In the genomic region with DNA sequence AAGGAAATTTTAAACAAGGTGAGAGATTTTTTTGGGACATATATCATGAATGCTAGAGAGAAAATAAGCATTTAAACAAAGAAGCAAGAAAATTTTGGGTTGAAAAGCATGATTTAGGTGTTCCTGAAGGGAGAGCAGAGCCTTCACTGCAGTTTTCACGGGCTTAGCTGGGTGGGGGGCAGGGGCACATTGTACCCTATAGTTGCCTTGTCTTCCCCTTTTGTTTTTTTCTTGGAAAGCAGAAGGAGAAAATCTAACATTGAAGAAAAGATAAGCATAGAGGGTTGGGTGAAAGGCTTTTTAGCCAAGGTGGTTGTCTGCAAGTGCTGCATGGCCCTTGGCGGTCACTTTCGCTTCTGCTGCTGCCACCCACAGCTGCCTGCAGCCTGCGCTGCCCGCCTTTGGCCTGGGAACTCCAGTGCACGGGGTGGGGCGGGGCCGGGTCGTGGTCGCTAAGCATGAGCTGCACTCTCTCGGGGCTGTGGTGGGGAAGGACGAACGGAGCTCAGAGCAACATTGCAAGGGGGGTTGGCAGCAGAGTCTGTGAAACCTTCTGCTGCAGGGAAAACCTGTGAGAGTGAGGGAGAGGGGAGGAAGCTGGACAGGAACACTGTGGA, we compare ENCODE assay signal across 7 mouse cellular contexts. TPM values are rescaled to one million over a fixed set of nuclear protein-coding genes. Genes with fewer than 3 reads are reported as not detected.
DNase-seq lines count a peak whose midpoint lies in the region; ATAC-seq and TF ChIP-seq lines count a peak whose summit lies in the region.

No protein-coding gene starts in this region.

- peaks cover under 1 to 19% of the 10 kb centered on the region in 2 experiments for H3K4me1 ChIP-seq in CH12.LX (ENCODE audit: control insufficient read depth in 1 of 2, insufficient read depth in 2 of 2)
- peaks cover 4% of the 10 kb centered on the region; the same call in 1 of the 2 replicates for H3K4me1 ChIP-seq in forebrain, embryonic 15.5 days
- H3K4me1 ChIP-seq in hindbrain, embryonic 16.5 days (ENCODE audit: control insufficient read depth, insufficient read depth, low read depth, low read length), result peaks cover 2% of the 10 kb centered on the region; the same call in 1 of the 2 replicates
- H3K4me1 ChIP-seq in liver, embryonic 13.5 days (replicated peaks), result peaks cover 15% of the 10 kb centered on the region
- no peaks in the 10 kb centered on the region for H3K4me1 ChIP-seq in stomach, postnatal 0 days (replicated peaks; ENCODE audit: control insufficient read depth, insufficient read depth)

- no peak for TF ChIP-seq CTCF in CH12.LX (conservative IDR thresholded peaks at IDR 0.05 in 1 of 2, IDR thresholded peaks at IDR 0.05 in 1 of 2; ENCODE audit: low read depth in 2 of 2, low read length in 2 of 2)
- peak; percentile 45 for TF ChIP-seq CTCF in stomach, postnatal 0 days (IDR thresholded peaks at IDR 0.05; ENCODE audit: low read depth)

- dilution Hi-C loops in CH12.LX (cut with MboI; ENCODE audit: extremely low pct_ligation_motif_present, extremely low pct_unique_long_range_greater_than_20kb, low sequenced_read_pairs), result no loop called here

- H3K9ac ChIP-seq in CH12.LX (ENCODE audit: insufficient read depth, low read depth), result no peak overlapping the region
- H3K9ac ChIP-seq in forebrain, embryonic 15.5 days (replicated peaks), result peak overlapping the region; percentile 43
- H3K9ac ChIP-seq in hindbrain, embryonic 16.5 days (ENCODE audit: low read depth, low read length), result peak overlapping the region; percentile 70
- H3K9ac ChIP-seq in liver, embryonic 13.5 days, result peak overlapping the region; percentile 65
- peak overlapping the region; percentile 41; the same call in 1 of the 2 replicates for H3K9ac ChIP-seq in stomach, postnatal 0 days (ENCODE audit: low read length)

- in situ Hi-C loops in CH12.LX (cut with MboI; ENCODE audit: low pct_ligation_motif_present, low pct_unique_long_range_greater_than_20kb, low sequenced_read_pairs), result no loop called here

- 0 out of 2 replicates have a peak, but pooled peaks have one; percentile 27 for TF ChIP-seq POLR2A in CH12.LX (IDR thresholded peaks at IDR 0.05; ENCODE audit: low read depth, low read length)
- no peak for TF ChIP-seq POLR2A in myocyte (IDR thresholded peaks at IDR 0.05; ENCODE audit: insufficient read length, low read depth)

- ATAC-seq in forebrain, embryonic 15.5 days (replicated peaks), result peak; percentile 94
- peak; percentile 94 for ATAC-seq in hindbrain, embryonic 16.5 days
- peak; percentile 90 for ATAC-seq in liver, embryonic 13.5 days (ENCODE audit: low read depth)
- peak; percentile 87 for ATAC-seq in stomach, postnatal 0 days (ENCODE audit: low FRiP score, low TSS enrichment)

- H3K36me3 ChIP-seq in CH12.LX (replicated peaks in 1 of 2; ENCODE audit: control insufficient read depth in 1 of 2, insufficient read depth in 1 of 2, low read length in 1 of 2) (no peaks in the 10 kb centered on the region), myocyte (ENCODE audit: control insufficient read depth, insufficient read depth) (no peaks in the 10 kb centered on the region)
- no peaks in the 10 kb centered on the region for H3K36me3 ChIP-seq in forebrain, embryonic 15.5 days
- no peaks in the 10 kb centered on the region for H3K36me3 ChIP-seq in hindbrain, embryonic 16.5 days (ENCODE audit: control insufficient read depth, insufficient read depth, low read length)
- no peaks in the 10 kb centered on the region for H3K36me3 ChIP-seq in liver, embryonic 13.5 days
- H3K36me3 ChIP-seq in stomach, postnatal 0 days (ENCODE audit: control insufficient read depth, insufficient read depth, low read length), result no peaks in the 10 kb centered on the region

- DNase-seq in CH12.LX (ENCODE audit: extremely low read depth), result peak; percentile 70
- DNase-seq in adrenal gland, adult 2 months, result peak; percentile 50
- peak; percentile 9 for DNase-seq in liver, embryonic 13.5 days
- peak; percentile 80 for DNase-seq in stomach, postnatal 0 days (ENCODE audit: low spot score)

- no peak overlapping the region for H3K27ac ChIP-seq in CH12.LX (ENCODE audit: insufficient read depth, low read depth)
- H3K27ac ChIP-seq in forebrain, embryonic 15.5 days (replicated peaks), result no peak overlapping the region
- H3K27ac ChIP-seq in hindbrain, embryonic 16.5 days (ENCODE audit: low read depth, low read length), result no peak overlapping the region
- H3K27ac ChIP-seq in liver, embryonic 13.5 days, result peak overlapping the region; percentile 6; the same call in 1 of the 2 replicates
- H3K27ac ChIP-seq in stomach, postnatal 0 days (replicated peaks), result no peak overlapping the region

- H3ac ChIP-seq in myocyte (ENCODE audit: control insufficient read depth, insufficient read length), result no peak overlapping the region

- H3K79me2 ChIP-seq in CH12.LX (replicated peaks; ENCODE audit: control insufficient read depth, extremely low read depth, insufficient read depth, poor library complexity, severe bottlenecking) (no peaks in the 10 kb centered on the region), myocyte (ENCODE audit: control insufficient read depth, insufficient read depth) (no peaks in the 10 kb centered on the region)

- H3K27me3 ChIP-seq in CH12.LX (replicated peaks) (no peaks in the 10 kb centered on the region), myocyte (ENCODE audit: control insufficient read depth, insufficient read depth, insufficient read length) (no peaks in the 10 kb centered on the region)
- no peaks in the 10 kb centered on the region for H3K27me3 ChIP-seq in forebrain, embryonic 15.5 days
- no peaks in the 10 kb centered on the region for H3K27me3 ChIP-seq in hindbrain, embryonic 16.5 days (replicated peaks; ENCODE audit: control insufficient read depth, insufficient read depth, low read length)
- no peaks in the 10 kb centered on the region for H3K27me3 ChIP-seq in liver, embryonic 13.5 days
- no peaks in the 10 kb centered on the region for H3K27me3 ChIP-seq in stomach, postnatal 0 days (ENCODE audit: control insufficient read depth, insufficient read depth, low read length)

- peak overlapping the region; percentile 14; the same call in 1 of the 2 replicates for H3K4me2 ChIP-seq in CH12.LX (ENCODE audit: insufficient read depth, low read depth, poor library complexity, severe bottlenecking)
- peak overlapping the region; percentile 55 for H3K4me2 ChIP-seq in forebrain, embryonic 15.5 days (replicated peaks)
- H3K4me2 ChIP-seq in hindbrain, embryonic 16.5 days (ENCODE audit: low read length), result peak overlapping the region; percentile 75
- peak overlapping the region; percentile 66 for H3K4me2 ChIP-seq in liver, embryonic 13.5 days
- peak overlapping the region; percentile 65 for H3K4me2 ChIP-seq in myocyte (ENCODE audit: low read depth)
- H3K4me2 ChIP-seq in stomach, postnatal 0 days (replicated peaks; ENCODE audit: low read depth), result peak overlapping the region; percentile 61

- 3% methylated on average over 13 of the region's 13 CpGs for WGBS in forebrain, embryonic 15.5 days
- 1% methylated on average over 13 of the region's 13 CpGs for WGBS in hindbrain, embryonic 16.5 days
- under 1% methylated on average over 13 of the region's 13 CpGs for WGBS in liver, embryonic 13.5 days (ENCODE audit: insufficient replicate concordance)
- whole genome bisulfite sequencing in stomach, postnatal 0 days, result 2% methylated on average over 13 of the region's 13 CpGs

- peak; percentile 40; the same call in 1 of the 2 replicates for TF ChIP-seq EP300 in CH12.LX (IDR thresholded peaks at IDR 0.05; ENCODE audit: low read length)
- TF ChIP-seq EP300 in stomach, postnatal 0 days (optimal IDR thresholded peaks at IDR 0.05), result no peak

- peak overlapping the region; percentile 26 to 40 (median 28) for H3K4me3 ChIP-seq in CH12.LX (replicated peaks in 1 of 3; ENCODE audit: low read depth in 2 of 3, low read length in 2 of 3, poor library complexity in 1 of 3)
- H3K4me3 ChIP-seq in forebrain, embryonic 15.5 days, result peak overlapping the region; percentile 40
- H3K4me3 ChIP-seq in hindbrain, embryonic 16.5 days (ENCODE audit: low read length), result peak overlapping the region; percentile 47
- peak overlapping the region; percentile 55 for H3K4me3 ChIP-seq in liver, embryonic 13.5 days (replicated peaks)
- H3K4me3 ChIP-seq in myocyte, result no peak overlapping the region
- H3K4me3 ChIP-seq in stomach, postnatal 0 days (ENCODE audit: low read depth, low read length), result peak overlapping the region; percentile 41

- H3K9me3 ChIP-seq in CH12.LX (replicated peaks; ENCODE audit: low read length), result no peaks in the 10 kb centered on the region
- no peaks in the 10 kb centered on the region for H3K9me3 ChIP-seq in forebrain, embryonic 15.5 days
- H3K9me3 ChIP-seq in hindbrain, embryonic 16.5 days (ENCODE audit: control insufficient read depth, low read length), result no peaks in the 10 kb centered on the region
- H3K9me3 ChIP-seq in liver, embryonic 13.5 days (replicated peaks), result no peaks in the 10 kb centered on the region
- H3K9me3 ChIP-seq in stomach, postnatal 0 days (ENCODE audit: control insufficient read depth, low read length), result no peaks in the 10 kb centered on the region

- no peak; the same call in 1 of the 2 replicates for TF ChIP-seq RAD21 in CH12.LX (IDR thresholded peaks at IDR 0.05; ENCODE audit: low read depth, low read length)

TF ChIP-seq in myocyte, 11 proteins besides CTCF, POLR2A, EP300 and RAD21 (continues in another document):
- TF ChIP-seq E2F4 (IDR thresholded peaks at IDR 0.05; ENCODE audit: insufficient read depth), result no peak

RNA-seq across cellular contexts. Expression of gene Klrb1f, which starts 3.3 kb away (rescaled TPM):
- 0.38 and 0.68 TPM in 2 replicates for total RNA-seq in CH12.LX (2012; rRNA removed)
- 0.21 and 0.38 TPM in 2 replicates for total RNA-seq in CH12.LX (2014; rRNA removed)
- 0.23 and 0.25 TPM in 2 replicates for polyA plus RNA-seq in CH12.LX (2012; ENCODE audit: insufficient read length, low read depth)
- under 1 TPM in 1 of 2 experiments, not detected in 1; 0.17 TPM for total RNA-seq in adrenal gland, adult 2 months (2021)
- not detected in 2 replicates for polyA plus RNA-seq in adrenal gland, adult 2 months (2012; rRNA removed)
- 0.20 TPM in 1 of 2 replicates, not detected in the other for polyA plus RNA-seq in forebrain, embryonic 15.5 days (2015; fragmentation: Nextera tagmentation; extraction: Ambion mirVana)
- polyA plus RNA-seq in hindbrain, embryonic 16.5 days (2015; fragmentation: Nextera tagmentation; extraction: Ambion mirVana), result 0.21 and 0.64 TPM in 2 replicates
- polyA plus RNA-seq in liver, embryonic 13.5 days (2015; fragmentation: Nextera tagmentation; extraction: Ambion mirVana), result 0.41 and 0.47 TPM in 2 replicates
- not detected for polyA plus RNA-seq in myocyte (2012; fragmentation: generic; extraction: Trizol)
- polyA plus RNA-seq in stomach, postnatal 0 days (2015; fragmentation: Nextera tagmentation; extraction: Ambion mirVana), result 0.16 and 0.18 TPM in 2 replicates

RNA-seq across cellular contexts. Expression of gene Clec2e, which starts 51.7 kb away (rescaled TPM):
- total RNA-seq in CH12.LX (2012; rRNA removed) (not detected in 2 replicates), CH12.LX (2014; rRNA removed) (not detected in 2 replicates)
- polyA plus RNA-seq in CH12.LX (2012; ENCODE audit: insufficient read length, low read depth) (not detected in 2 replicates), myocyte (2012; fragmentation: generic; extraction: Trizol) (not detected)
- total RNA-seq in adrenal gland, adult 2 months (2021), result not detected
- polyA plus RNA-seq in adrenal gland, adult 2 months (2012; rRNA removed), result not detected in 2 replicates
- polyA plus RNA-seq in forebrain, embryonic 15.5 days (2015; fragmentation: Nextera tagmentation; extraction: Ambion mirVana), result not detected in 2 replicates
- not detected in 2 replicates for polyA plus RNA-seq in hindbrain, embryonic 16.5 days (2015; fragmentation: Nextera tagmentation; extraction: Ambion mirVana)
- polyA plus RNA-seq in liver, embryonic 13.5 days (2015; fragmentation: Nextera tagmentation; extraction: Ambion mirVana), result not detected in 2 replicates
- 0.07 TPM in 1 of 2 replicates, not detected in the other for polyA plus RNA-seq in stomach, postnatal 0 days (2015; fragmentation: Nextera tagmentation; extraction: Ambion mirVana)

Comparison
In these comparisons a context has a peak if more than half of its experiments do, and no peak if none do; other contexts are left out.
1. DNase-seq: peak in every context shown above with its lines; median percentile 80 in stomach, postnatal 0 days; 70 in CH12.LX; 50 in adrenal gland, adult 2 months; 9 in liver, embryonic 13.5 days.
2. H3K4me2 ChIP-seq: peak in every context shown above with its lines; median percentile 75 in hindbrain, embryonic 16.5 days; 66 in liver, embryonic 13.5 days; 65 in myocyte; 61 in stomach, postnatal 0 days; 55 in forebrain, embryonic 15.5 days; 14 in CH12.LX.